Mouse (Mus musculus) brain, embryonic 18.5 days (tissue): ENCODE data around the gene Tekt3.

ENCODE experiments used
- DNase-seq: peaks from one replicate; pipeline ENCODE4 v3.0.0-alpha.2; 2012; ENCODE audit warnings: low read depth, low spot score

The Tekt3 gene

GRCm38 (mm10) chr11:63125832-63126456 lies 64.5 kb downstream of the Tekt3 start:
- no peak for DNase-seq

- DNase-seq: no peak
These were observed 65.5 kb downstream of the Tekt3 start for GRCm38 (mm10) chr11:63126976-63127375.

GRCm38 (mm10) chr11:63127513-63127912 lies 66.1 kb downstream of the Tekt3 start:
- no peak for DNase-seq

- no peak for DNase-seq
These were observed 67.3 kb downstream of the Tekt3 start, which contains the start of gene Pmp22 for GRCm38 (mm10) chr11:63128784-63129183. Pmp22 (plus strand) TSS chr11:63128982.

GRCm38 (mm10) chr11:63129375-63129774 lies 67.9 kb downstream of the Tekt3 start:
- DNase-seq: no peak

- DNase-seq: no peak
These were observed 68.4 kb downstream of the Tekt3 start for GRCm38 (mm10) chr11:63129840-63130239.

GRCm38 (mm10) chr11:63130497-63130896 lies 69.0 kb downstream of the Tekt3 start:
- DNase-seq: no peak

- DNase-seq: no peak
These were observed 69.7 kb downstream of the Tekt3 start for GRCm38 (mm10) chr11:63131001-63131692.

GRCm38 (mm10) chr11:63131693-63132040 lies 70.2 kb downstream of the Tekt3 start:
- DNase-seq: no peak

- DNase-seq: no peak
These were observed 70.7 kb downstream of the Tekt3 start for GRCm38 (mm10) chr11:63132151-63132500.

- DNase-seq: no peak
These were observed 71.3 kb downstream of the Tekt3 start for GRCm38 (mm10) chr11:63132501-63133435.

GRCm38 (mm10) chr11:63134021-63134420 lies 72.6 kb downstream of the Tekt3 start:
- no peak for DNase-seq

- DNase-seq: no peak
These were observed 73.5 kb downstream of the Tekt3 start for GRCm38 (mm10) chr11:63134742-63135482.

GRCm38 (mm10) chr11:63135622-63136021 lies 74.2 kb downstream of the Tekt3 start:
- DNase-seq: peak; percentile 72

GRCm38 (mm10) chr11:63136205-63136604 lies 74.8 kb downstream of the Tekt3 start:
- no peak for DNase-seq

GRCm38 (mm10) chr11:63136836-63137416 lies 75.5 kb downstream of the Tekt3 start:
- no peak for DNase-seq

- no peak for DNase-seq
These were observed 77.3 kb downstream of the Tekt3 start for GRCm38 (mm10) chr11:63138739-63139138.

GRCm38 (mm10) chr11:63142311-63142710 lies 80.9 kb downstream of the Tekt3 start:
- no peak for DNase-seq

- no peak for DNase-seq
These were observed 81.4 kb downstream of the Tekt3 start for GRCm38 (mm10) chr11:63142816-63143215.

GRCm38 (mm10) chr11:63143486-63143885 lies 82.0 kb downstream of the Tekt3 start:
- DNase-seq: no peak
